Mouse (Mus musculus) erythroblast, embryonic 14.5 days (primary cell): ENCODE data around the gene Ormdl3.

Experiments used
- GATA1 ChIP-seq: IDR thresholded peaks from 2 replicates; pipeline ENCODE4 v1.6.1; 2012; ENCODE audit warnings: low read length, inconsistent platforms, mixed read lengths
- TAL1 ChIP-seq: IDR thresholded peaks from 3 replicates; pipeline ENCODE4 v1.6.1; 2012; ENCODE audit warnings: low read length, inconsistent platforms, mixed read lengths

GRCm38 (mm10) chr11:98543414-98543813 lies 43.8 kb downstream of the Ormdl3 start:
- TF ChIP-seq GATA1: no peak
- TF ChIP-seq TAL1: no peak
